Mouse (Mus musculus): Measurements from ENCODE around the gene Bag5.

DNA sequence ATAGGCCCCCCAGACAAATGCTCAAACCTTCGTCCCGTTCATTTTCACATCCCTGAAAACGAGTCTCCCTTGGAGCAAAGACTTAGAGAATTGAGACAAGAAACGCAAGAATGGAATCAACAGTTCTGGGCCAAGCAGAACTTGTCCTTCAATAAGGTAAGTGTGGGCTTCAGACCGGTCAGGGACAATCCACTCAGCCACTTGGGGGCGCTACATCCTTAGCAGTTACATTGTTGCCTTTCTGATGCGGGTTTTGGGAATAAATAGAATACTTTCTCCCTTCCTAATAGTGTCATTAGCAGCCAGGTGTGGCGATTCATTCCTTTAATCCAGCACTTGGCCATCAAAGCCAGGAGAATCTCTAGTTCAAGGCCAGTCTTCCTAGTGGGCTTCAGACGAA lies 9.6 kb upstream of the Bag5 start:
- no peak for TF ChIP-seq POLR2A (IDR thresholded peaks at IDR 0.05; ENCODE audit: low read depth, low read length)
- TF ChIP-seq CTCF (conservative IDR thresholded peaks at IDR 0.05; ENCODE audit: insufficient read depth, insufficient read length, low read depth, low read length): peak; percentile 67
